Mouse (Mus musculus) ES-Bruce4 (cell line): Measurements from ENCODE around the gene Eno2.

Experiments
- CTCF ChIP-seq: IDR thresholded peaks from one replicate; pipeline ENCODE4 v1.8.1; 2011; ENCODE audit warnings: low read depth, low read length
- EP300 ChIP-seq: IDR thresholded peaks from 2 replicates; pipeline ENCODE4 v1.6.1; 2011; ENCODE audit warnings: low read depth, low read length; ENCODE audit not compliant: insufficient read depth
- POLR2A ChIP-seq: IDR thresholded peaks from one replicate; pipeline ENCODE4 v1.8.1; 2011; ENCODE audit warnings: low read length; ENCODE audit not compliant: insufficient read depth

DNA sequence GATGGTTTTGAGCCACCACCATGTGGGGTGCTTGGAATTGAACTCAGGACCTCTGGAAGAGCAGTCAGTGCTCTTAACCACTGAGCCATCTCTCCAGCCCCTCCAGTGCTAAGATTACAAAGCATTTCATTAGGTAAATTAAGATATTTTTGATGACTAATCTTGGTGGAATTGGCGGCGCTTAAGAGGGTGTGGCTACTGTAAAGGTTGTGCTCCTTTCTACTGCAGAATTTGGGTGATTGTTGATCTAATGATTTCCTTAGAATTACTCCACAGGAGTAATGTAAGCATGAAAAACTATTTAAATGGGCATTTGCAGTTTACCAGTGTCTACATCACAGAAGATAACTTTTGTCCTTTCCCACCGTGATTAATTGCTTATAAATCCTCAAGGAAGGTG is 34.9 kb upstream of the Eno2 start:
- no peak for TF ChIP-seq EP300
- TF ChIP-seq POLR2A, result no peak
- TF ChIP-seq CTCF, result no peak
